Mouse (Mus musculus) kidney, postnatal 10 days (tissue): ENCODE data around the gene Dpysl5.
A peak's percentile ranks its signal among the peaks of the same experiment; 100 is the strongest.

Experiments
- DNase-seq: peaks from one replicate; pipeline ENCODE4 v3.0.0; 2021; ENCODE audit warnings: mixed read lengths

The Dpysl5 gene

GRCm38 (mm10) chr5:30765596-30766370, 54.4 kb downstream of the Dpysl5 start:
- DNase-seq, result no peak

GRCm38 (mm10) chr5:30768082-30768481, 56.7 kb downstream of the Dpysl5 start:
- no peak for DNase-seq

- DNase-seq, result peak; percentile 77
These were observed 57.2 kb downstream of the Dpysl5 start for GRCm38 (mm10) chr5:30768598-30768997.

GRCm38 (mm10) chr5:30769075-30769474, 57.7 kb downstream of the Dpysl5 start:
- DNase-seq, result no peak

- peak; percentile 96 for DNase-seq
These were observed 63.4 kb downstream of the Dpysl5 start for GRCm38 (mm10) chr5:30774601-30775371.

- no peak for DNase-seq
These were observed 69.3 kb downstream of the Dpysl5 start for GRCm38 (mm10) chr5:30780699-30781098.

GRCm38 (mm10) chr5:30781147-30781546, 69.8 kb downstream of the Dpysl5 start:
- DNase-seq, result no peak

- no peak for DNase-seq
These were observed 76.0 kb downstream of the Dpysl5 start for GRCm38 (mm10) chr5:30787381-30787780.

GRCm38 (mm10) chr5:30790047-30790446, 78.7 kb downstream of the Dpysl5 start:
- no peak for DNase-seq

- peak; percentile 92 for DNase-seq
These were observed 84.8 kb downstream of the Dpysl5 start for GRCm38 (mm10) chr5:30796125-30796524.

- no peak for DNase-seq
These were observed 86.1 kb downstream of the Dpysl5 start for GRCm38 (mm10) chr5:30797482-30797881.

- DNase-seq, result no peak
These were observed 86.6 kb downstream of the Dpysl5 start for GRCm38 (mm10) chr5:30797982-30798381.

- no peak for DNase-seq
These were observed 87.6 kb downstream of the Dpysl5 start for GRCm38 (mm10) chr5:30798965-30799364.

GRCm38 (mm10) chr5:30802724-30803467, 91.5 kb downstream of the Dpysl5 start:
- DNase-seq, result no peak

GRCm38 (mm10) chr5:30806106-30806505, 94.7 kb downstream of the Dpysl5 start:
- peak; percentile 92 for DNase-seq

- peak; percentile 95 for DNase-seq
These were observed 103.2 kb downstream of the Dpysl5 start, which contains the start of gene Mapre3 for GRCm38 (mm10) chr5:30814424-30815119. TSS of gene Mapre3 (plus strand) at chr5:30814641.

GRCm38 (mm10) chr5:30815120-30815465, 103.7 kb downstream of the Dpysl5 start:
- no peak for DNase-seq

- peak; percentile 35 for DNase-seq
These were observed 105.0 kb downstream of the Dpysl5 start for GRCm38 (mm10) chr5:30816261-30816791.

- no peak for DNase-seq
These were observed 107.5 kb downstream of the Dpysl5 start for GRCm38 (mm10) chr5:30818758-30819309.

GRCm38 (mm10) chr5:30822689-30823088, 111.3 kb downstream of the Dpysl5 start:
- no peak for DNase-seq

GRCm38 (mm10) chr5:30823091-30823490, 111.7 kb downstream of the Dpysl5 start:
- DNase-seq, result no peak
